Mouse (Mus musculus): ENCODE data around the gene Fcgrt. TPM values are rescaled to one million over a fixed set of nuclear protein-coding genes. Genes with fewer than 3 reads are reported as not detected.
A peak's percentile ranks its signal among the peaks of the same experiment; 100 is the strongest.
"Not testable (repeated sequence)": the region's sequence is repeated elsewhere in the genome, so short reads cannot be mapped to it uniquely, and the experiment has no call there.

Fcgrt gene
- total RNA-seq, 2 experiments from 2014 or later: 98.0 to 104 TPM

DNA sequence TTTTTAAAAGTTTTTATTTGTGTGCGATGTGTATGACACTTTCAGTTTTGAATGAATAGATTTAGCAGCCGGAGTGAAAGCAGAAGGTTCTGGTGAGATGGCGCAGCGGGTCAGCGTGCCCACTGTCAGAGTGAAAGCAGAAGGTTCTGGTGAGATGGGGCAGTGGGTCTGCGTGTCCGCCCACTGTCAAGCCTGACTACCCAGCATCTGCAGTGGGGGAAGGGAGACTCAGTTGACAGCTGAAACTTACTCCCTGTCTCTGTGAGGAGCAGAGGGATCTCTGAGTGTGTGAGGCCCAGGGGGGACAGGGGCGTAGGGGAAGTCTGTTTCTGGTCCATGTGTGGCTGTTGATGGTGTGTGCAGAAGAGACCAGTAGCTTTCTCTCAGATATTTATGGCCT, 13.9 kb upstream of the Fcgrt start:
- DNase-seq (ENCODE audit: low spot score in 2 of 2): no peak

DNA sequence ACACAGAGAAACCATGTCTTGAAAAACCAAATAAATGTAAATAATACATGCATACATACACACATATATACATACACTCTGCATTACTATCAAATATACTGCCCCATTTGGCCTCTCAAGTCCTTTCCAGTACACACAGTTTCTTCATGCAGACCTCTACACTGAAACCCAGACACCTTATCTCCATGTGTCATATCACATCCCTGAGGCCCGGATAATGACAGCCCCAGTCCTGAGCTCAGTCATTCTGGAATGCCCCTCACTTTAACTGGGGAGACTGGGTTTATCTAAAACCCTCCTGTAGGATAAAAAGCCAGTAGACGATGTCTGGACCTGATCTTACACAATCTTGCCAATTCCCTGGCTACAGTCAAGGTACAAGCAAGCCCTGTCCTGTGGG, 9.8 kb upstream of the Fcgrt start:
- DNase-seq (ENCODE audit: low spot score in 2 of 2): no peak

DNA sequence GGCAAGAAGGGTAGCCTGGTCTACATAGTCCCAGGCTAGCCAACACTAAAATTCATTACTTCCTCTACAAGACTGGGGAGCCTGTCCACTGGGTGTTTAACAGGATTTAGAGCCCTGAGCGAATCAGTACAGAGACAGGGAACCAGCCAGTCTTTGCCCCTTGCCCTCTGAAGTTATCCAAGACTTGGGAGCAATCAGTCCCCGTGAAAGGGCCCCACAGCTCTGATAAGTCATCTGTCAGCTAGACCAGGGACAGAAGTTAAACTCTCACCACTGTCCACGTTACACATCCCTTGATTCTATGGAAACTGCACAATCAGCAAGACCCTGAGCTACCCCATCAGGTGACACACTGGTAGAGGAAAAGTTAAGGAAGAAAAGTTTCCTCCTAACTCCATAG, 8.9 kb upstream of the Fcgrt start:
- DNase-seq (ENCODE audit: low spot score in 2 of 2): no peak

DNA sequence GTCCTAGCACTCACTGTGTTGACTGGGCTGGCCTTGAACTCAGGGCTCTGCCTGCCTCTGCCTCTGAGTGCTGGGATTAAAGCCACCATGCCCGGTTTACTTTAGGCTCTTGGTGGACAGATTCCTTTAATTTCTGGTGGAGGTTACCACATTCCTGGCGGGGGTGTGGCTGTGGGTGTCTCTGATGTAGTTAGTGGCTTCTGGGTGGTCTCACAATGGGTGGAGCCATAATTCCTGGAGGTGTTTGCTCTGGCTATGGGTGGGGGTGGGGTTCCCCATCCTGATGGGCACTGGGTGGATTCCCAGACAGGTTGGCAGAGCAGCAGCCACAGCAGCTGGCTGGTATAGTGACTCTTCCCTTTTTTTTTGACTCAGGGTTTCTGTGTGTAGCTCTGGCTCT, 8.3 kb upstream of the Fcgrt start:
- no peak for DNase-seq (ENCODE audit: low spot score in 2 of 2)

DNA sequence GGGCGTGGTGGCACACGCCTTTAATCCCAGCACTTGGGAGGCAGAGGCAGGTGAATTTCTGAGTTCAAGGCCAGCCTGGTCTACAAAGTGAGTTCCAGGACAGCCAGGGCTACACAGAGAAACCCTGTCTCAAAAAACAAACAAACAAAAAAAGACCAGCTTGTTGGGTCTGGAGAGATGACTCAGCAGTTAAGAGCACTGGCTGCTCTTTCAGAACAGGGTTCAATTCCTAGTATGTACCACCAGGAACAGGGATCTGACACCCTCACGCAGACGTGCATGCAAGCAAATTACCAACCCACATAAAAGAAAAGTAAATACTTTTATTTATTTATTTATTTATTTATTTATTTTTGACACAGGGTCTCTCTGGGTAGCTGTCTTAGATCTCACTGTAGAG, 6.4 kb upstream of the Fcgrt start:
- not testable (repeated sequence) for DNase-seq (ENCODE audit: low spot score in 2 of 2)

DNA sequence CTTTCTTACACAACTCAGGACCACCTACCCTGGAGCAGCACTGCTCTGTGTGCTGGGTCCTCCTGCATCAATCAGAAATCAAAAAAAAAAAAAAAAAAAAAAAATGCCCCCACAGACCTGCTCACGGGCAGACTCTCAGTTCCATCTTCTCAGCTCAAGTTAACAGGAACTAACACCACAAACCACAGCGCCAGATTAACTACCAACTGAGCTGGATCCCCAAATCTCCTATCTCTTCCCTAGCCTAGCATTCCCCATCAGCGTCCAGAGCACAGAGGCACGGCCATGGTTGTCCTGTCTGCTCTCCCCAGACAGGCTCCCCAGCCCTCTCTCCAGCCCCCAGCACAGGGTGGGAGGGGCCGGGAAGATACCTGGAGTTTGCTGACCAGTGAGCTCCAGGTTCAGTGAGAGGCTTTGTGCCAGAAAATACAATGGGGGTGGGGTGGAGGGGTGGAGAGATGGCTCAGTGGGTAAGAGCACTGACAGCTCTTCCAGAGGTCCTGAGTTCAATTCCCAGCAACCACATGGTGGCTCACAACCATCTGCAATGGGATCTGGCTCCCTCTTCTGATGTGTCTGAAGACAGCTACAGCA, 3.5 kb upstream of the Fcgrt start:
- DNase-seq (ENCODE audit: low spot score in 2 of 2): no peak

DNA sequence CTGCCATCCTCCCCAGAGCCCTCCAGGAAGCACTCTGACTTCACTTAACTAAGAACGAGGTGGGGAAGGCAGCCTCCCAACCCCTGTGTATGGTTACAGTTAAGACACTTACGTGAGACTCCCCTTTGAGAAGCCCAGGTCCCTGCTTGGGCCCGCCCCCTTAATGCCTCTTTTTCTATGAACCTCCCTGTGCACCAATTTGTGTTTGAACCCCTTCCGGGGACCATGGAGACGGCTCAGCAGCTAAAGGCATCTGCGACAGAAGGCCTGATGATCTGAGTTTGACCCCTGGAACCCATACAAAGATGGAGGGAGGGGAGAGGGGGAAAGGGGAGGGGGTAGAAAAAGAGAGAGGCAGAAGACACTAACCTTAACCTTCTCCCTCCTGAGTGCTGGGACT, 2.8 kb upstream of the Fcgrt start:
- no peak for DNase-seq (ENCODE audit: low spot score in 2 of 2)

DNA sequence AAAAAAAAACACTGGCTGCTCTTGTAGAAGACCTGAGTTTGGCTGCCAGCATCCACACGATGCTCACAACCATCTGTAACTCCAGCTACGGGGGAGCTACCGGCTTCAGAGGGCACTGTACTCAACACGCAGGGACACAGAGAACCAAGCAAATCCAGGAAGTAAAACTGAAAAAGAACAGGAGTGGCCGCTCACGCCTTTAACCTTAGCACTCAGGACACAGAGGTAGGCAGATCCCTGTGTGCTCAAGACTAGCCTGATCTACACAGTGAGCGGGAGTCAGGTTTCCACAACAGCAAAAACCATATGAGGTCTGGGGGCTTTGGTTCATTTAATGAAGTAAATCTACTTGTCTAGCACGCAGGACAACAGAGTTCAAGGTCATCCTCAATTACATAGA, 1.8 kb upstream of the Fcgrt start:
- no peak for DNase-seq (ENCODE audit: low spot score in 2 of 2)

DNA sequence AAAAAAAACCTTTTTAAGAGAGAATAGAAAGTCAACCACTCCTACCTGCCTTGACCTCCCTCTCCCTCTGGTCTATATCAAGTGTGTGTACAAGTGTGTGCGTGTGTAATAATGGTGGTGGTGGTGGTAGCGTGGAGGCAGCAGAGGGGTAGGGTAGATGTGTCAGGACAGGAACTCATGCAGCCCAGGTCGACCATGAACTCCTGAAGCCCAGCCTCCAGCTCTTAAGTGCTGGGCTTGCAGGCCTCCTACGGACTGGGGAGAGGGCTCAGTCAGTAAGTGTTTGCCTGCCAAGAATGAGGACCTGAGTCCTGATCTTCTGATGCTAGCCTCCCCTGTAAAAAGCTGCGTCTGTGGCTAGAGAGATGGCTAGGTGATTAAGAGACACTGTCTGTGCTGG, 1.3 kb upstream of the Fcgrt start:
- DNase-seq (ENCODE audit: low spot score in 2 of 2): no peak

DNA sequence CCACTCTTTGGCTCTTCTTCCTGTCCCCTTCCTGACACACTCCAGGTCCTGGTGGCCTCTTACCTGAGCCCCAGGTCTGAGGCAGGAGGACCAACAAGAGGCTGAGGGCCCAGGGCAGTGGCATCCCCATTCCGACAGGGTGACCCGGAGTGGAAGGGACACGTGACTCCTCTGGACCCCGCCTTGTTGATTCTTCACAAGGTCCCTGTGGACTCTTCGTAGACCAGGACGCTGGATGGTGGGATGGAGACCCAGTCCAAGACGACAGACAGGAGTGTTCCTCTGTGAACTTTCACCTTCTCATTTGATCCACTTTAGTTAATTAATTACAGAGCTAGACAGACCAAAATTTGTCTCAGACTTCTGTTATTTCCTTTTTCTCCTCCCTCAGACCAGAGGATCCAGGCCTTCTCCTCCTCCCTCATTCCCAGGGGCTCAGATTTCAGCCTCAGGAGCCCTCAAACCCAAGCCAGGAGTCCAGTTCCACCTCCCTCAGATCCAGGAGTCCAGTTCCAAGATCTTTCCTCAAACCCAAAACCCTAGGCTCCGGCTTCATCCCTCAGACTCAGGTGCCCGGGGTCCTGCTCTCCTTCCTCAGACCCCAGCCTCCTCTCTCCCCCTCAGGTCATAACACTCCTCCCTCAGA, 588 bp downstream of the Fcgrt start:
- DNase-seq (ENCODE audit: low spot score in 2 of 2): no peak

DNA sequence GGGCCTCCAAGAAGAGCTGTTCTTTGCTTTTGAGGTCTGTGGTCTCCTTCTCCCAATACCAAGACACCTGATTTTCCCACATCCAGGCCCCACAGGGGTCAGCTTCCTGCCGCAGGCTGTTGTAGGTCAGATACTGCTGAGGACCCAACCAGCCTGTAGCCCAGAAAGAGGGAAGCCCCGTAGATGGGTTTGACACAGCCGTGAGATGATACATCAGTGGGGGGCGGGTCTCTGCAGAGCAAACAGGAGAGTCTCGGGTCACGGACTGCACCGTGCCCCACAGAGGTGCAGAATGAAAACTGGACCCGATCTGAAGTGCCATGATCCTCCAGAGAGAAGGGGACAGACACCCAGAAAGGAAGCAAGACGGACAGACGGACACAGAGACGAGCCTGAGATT, 1.2 kb downstream of the Fcgrt start:
- DNase-seq (ENCODE audit: low spot score in 2 of 2): no peak

DNA sequence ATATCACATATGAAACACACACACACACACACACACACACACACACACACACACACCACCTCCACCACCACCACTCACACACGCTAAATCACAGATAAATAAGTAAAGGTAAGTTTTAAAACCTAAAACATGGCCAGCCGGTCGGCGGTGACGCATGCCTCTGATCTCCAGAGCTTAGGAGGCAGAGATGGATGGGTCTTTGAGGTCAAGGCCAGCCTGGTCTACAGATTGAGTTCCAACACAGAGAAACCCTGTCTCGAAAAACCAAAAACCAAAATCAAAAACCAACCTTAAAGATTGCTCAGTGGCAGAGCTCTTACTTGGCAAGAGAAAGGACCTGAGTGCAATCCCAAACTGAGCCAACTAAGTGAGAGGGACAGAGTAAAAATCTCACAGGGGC, 3.6 kb downstream of the Fcgrt start:
- DNase-seq (ENCODE audit: low spot score in 2 of 2): no peak

DNA sequence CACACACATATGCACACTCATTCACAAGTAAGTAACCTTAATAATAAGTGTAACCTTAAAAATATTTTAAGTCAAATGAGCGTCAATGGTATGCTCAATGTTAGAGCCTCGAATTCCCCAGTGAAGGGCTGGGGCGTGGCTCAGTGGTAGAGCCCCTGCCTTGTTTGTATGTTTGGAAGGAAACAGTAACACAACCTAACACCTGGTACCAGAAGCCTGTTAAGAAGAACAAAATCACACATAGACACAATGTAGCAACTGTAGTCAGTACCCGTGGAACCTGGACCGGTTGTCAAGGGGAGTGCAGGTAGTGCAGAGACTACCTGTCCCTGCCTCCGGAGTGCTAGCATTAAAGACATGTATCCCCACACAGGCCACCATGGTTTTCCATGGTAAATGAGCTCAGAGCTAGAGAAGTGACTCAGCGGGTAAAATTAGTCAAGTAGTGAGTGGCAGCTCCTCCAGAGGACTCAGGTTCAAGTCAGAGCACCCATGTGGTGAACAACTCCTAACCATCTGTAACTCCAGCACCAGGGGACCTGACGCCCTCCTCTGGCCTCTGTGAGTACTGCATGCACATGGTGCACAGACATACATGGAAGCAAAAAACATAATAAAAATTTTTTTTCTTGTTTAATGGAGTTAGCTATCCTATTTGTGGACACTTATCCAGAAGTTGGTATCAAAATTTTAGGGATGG, 5.0 kb downstream of the Fcgrt start:
- DNase-seq (ENCODE audit: low spot score in 2 of 2): no peak

DNA sequence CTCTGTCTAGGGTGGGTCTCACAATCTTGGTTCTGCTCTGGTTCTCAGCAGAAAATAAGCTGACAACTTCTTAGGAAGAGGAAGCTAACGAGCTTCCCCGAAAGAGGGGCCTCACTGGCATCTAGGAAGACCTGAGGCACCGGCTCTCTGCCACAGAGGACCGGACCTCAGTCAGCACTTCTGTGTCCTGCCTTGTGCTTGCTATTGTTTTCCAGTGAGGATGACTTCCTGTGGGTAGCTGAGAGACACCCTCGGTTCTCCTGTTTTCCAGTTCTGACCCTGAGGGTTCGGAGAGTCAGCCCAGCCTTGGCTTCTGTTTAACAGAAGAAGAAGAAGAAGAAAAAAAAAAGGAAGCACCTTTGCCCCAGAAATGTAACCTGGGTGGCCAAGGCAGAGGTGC, 6.2 kb downstream of the Fcgrt start:
- DNase-seq (ENCODE audit: low spot score in 2 of 2): no peak

DNA sequence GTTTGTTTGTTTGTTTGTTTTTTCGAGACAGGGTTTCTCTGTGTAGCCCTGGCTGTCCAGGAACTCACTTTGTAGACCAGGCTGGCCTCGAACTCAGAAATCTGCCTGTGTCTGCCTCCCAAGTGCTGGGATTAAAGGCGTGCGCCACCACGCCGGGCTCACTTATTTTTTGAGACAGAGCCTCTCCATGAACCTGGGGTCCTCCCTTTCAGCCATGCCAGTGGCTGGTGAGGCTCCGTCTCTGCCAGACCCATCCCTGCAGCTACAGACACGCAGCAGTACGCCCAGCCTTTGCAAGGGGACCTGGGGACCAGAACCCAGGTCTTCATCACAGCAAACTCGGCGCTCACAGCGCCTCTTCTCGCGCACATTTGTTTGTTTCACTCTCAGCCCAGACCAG, 7.7 kb downstream of the Fcgrt start:
- DNase-seq (ENCODE audit: low spot score in 2 of 2): not testable (repeated sequence)

DNA sequence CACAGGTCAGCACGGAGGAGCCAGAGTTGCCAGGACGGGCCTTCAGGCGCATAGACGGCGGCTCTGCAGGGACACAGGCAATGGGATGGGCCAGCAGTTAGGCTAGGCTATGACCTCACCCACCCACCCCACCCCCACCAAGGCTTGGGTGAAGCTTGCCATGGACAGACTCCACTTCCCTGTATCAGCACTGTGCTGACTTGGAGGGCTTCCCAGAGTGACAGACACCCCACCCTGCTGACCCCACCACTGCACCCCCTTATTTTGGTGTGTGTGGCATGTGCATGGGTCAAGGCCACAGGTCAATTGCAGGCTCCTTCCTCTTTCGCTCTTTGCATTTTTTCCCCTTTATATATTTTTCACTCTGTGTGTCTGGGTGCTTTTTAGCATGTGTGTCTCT, 8.3 kb downstream of the Fcgrt start:
- no peak for DNase-seq (ENCODE audit: low spot score in 2 of 2)

DNA sequence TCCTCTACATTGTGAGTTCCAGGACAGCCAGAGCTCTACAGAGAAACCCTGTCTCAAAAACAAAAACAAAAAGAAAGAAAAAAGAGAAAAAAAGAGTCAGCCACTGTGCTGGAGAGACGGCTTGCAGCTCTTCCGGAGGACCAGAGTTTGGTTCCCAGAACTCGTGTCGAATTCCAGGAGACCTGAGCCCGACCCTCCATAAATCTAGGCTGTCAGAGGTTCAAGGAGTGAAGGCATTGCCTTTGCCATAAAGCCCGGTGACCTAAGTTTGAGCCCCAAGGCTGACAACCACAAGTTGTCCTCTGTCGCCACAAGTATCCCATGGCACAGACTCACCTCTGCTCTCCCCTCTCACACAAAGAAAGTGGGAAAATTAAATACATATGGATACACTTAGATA, 9.5 kb downstream of the Fcgrt start:
- no peak for DNase-seq (ENCODE audit: low spot score in 2 of 2)

DNA sequence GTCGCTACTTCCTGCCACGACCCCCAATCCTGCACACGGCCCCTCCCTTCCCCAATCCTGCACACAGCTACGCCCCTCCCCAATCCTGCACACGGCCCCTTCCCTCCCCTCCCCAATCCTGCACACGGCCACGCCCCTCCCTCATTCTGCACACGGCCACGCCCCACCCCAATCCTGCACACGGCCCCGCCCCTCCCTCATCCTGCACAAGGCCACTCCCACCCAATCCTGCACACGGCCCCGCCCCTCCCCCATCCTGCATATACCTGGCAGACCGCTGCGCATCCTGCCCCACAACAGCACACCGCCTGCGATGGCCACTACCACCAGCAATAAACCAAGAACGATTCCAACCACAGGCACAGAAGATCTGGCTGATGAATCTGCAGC, 10.1 kb downstream of the Fcgrt start:
- DNase-seq (ENCODE audit: low spot score in 2 of 2): no peak

DNA sequence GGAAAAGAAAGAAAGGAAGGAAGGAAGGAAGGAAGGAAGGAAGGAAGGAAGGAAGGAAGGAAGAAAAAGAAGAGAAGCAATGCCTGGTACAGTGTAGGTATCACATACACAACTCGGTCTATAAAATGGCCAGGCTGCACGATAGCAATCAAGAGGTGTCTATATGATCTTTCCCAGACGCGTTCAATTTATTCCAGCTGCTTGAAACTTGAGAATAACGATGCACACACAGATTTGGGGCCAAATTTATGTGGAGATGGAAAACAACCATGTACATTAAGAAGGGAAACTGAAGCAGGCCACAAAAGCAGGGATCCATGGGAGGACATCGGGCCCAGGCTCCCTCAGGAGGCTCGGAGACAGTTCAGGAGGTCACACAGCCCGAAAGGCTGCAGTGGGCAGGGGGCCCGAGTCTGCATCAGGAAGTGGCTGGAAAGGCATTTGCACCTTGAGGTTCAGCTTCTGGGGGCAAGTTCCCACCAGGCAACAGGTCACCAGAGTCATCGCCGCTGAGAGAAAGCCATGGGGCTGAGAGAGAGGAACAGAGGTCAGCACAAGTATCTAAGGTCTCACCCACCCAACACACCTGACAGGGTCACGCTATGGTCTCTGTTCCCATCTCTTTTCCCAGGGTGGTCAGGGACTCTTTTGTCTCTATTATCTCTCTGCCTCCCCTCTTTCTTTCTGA, 10.7 kb downstream of the Fcgrt start:
- no peak for DNase-seq (ENCODE audit: low spot score in 2 of 2)

DNA sequence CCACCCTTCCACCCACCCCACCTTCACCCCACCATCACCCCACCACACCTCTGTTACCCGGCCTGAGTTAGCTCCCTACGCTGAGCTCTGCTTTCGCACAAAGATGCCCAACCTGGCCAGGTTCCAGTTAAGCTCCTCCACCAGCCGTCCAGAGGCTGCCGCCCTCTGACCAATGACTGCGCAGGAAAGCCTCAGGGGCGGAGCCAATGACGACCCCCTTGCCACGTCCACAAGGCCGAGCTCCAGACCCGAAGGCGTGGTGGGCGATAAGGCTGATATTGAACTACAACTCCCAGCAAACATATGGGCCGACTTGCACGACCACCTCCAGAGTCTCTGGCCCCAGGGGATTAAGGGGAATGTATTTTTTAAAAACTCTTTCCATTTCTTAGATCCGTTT, 11.6 kb downstream of the Fcgrt start, which contains the start of gene Rcn3:
Gene Rcn3, minus strand, starts transcription at position 174 of the 400 bp plus-strand sequence.
- peak; percentile 60 to 66 for DNase-seq (ENCODE audit: low spot score in 2 of 2)

DNA sequence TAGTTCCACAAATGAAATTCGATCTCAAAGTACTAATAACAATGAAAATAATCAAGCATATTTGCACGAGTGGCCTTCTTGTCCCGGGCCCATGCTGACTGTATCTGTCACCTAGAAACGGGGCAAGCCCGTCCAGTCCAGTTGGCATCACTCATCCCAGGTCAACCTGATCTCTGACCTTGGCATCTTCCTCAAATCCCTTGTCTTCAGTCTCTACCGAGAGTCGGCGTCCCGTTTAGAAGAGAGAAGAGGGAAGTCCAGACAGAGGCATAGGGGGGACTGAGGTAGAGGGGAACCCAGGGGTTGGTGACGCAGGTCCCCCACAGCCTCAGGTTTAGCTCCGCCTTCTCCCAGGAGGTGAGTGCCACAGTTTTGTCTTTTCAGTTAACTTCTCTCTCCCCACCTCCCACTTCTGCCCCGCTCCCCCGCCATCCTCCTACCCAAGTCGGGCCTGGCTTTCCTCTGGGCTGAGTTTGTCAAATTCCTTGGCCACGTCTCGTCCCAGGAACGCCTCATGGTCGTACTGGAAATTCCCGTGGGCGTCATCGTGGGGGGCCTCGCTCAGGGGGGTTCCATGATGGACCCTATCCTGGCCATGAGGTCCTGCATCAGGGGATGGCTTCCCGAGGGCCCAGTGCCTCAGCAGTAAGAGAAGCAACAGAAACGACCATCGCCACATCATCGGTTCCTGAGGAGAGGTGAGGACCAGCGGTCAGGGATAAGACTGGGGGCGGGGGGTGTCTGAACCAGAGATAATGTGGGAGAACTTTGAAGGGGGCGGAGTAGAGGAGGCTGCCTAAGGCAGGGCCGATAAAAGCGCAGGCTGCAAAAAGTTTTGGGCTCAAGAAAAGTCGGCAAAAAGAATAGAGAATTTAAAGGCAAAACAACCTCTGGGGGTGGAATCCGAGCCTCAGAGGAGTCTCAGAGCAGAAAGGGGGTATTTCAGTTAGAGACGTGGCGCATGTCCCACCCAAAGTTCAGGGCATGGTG, 12.4 kb downstream of the Fcgrt start:
- DNase-seq (ENCODE audit: low spot score in 2 of 2): no peak
